Mouse (Mus musculus) G1E (cell line): Measurements from ENCODE around the gene Spata5. TPM values are rescaled to one million over a fixed set of nuclear protein-coding genes. Genes with fewer than 3 reads are reported as not detected.

Experiments
- ATAC-seq: 2 replicates; pipeline ENCODE4 v1.8.0; 2016; ENCODE audit warnings: mild to moderate bottlenecking; ENCODE audit not compliant: insufficient number of reproducible peaks, poor library complexity, low FRiP score, severe bottlenecking; ENCODE audit errors: extremely low read depth
- DNase-seq: peaks from one replicate; pipeline ENCODE4 v3.0.0; 2012; ENCODE audit warnings: low spot score
- H3K27me3 ChIP-seq: 2 replicates; pipeline ENCODE4 v1.6.1; 2012; ENCODE audit warnings: mild to moderate bottlenecking, low read length, inconsistent platforms; ENCODE audit not compliant: insufficient read depth
- H3K36me3 ChIP-seq: replicated peaks from 2 replicates; pipeline ENCODE3; 2012; ENCODE audit warnings: mild to moderate bottlenecking, inconsistent platforms
- H3K4me1 ChIP-seq: 2 replicates; pipeline ENCODE4 v1.6.1; 2012; ENCODE audit warnings: low read depth, low read length, inconsistent platforms, mixed read lengths; ENCODE audit not compliant: insufficient read depth
- H3K4me3 ChIP-seq: 2 replicates; pipeline ENCODE4 v1.5.1; 2012; ENCODE audit warnings: low read depth, mild to moderate bottlenecking, inconsistent platforms, low read length, moderate library complexity, mixed read lengths
- H3K9me3 ChIP-seq: replicated peaks from 2 replicates; pipeline ENCODE4 v1.6.1; 2012; ENCODE audit warnings: inconsistent platforms
- CTCF ChIP-seq: IDR thresholded peaks from 2 replicates; pipeline ENCODE4 v1.5.1; 2012; ENCODE audit warnings: low read depth, low read length, inconsistent platforms, mixed read lengths
- GATA1 ChIP-seq: IDR thresholded peaks from 2 replicates; pipeline ENCODE4 v1.6.1; 2012; ENCODE audit warnings: borderline replicate concordance, low read length, inconsistent platforms, mixed read lengths
- GATA2 ChIP-seq: IDR thresholded peaks from 2 replicates; pipeline ENCODE4 v1.6.1; 2012; ENCODE audit warnings: low read depth, low read length, inconsistent platforms, borderline replicate concordance
- POLR2AphosphoS5 ChIP-seq: IDR thresholded peaks from 2 replicates; pipeline ENCODE4 v1.6.1; 2012; ENCODE audit warnings: low read depth, low read length, inconsistent platforms; ENCODE audit not compliant: insufficient replicate concordance
- TAL1 ChIP-seq: conservative IDR thresholded peaks from 2 replicates; pipeline ENCODE4 v1.6.1; 2012; ENCODE audit warnings: low read depth, low read length, inconsistent platforms, mixed read lengths
- polyA plus RNA-seq: library from polyadenylated mRNA; stranded (reverse); fragments of >175 nt; gene quantifications from 2 replicates; pipeline ENCODE4 v1.2.3, GENCODE M21; 2012
- total RNA-seq, 2 experiments: library from RNA; stranded (forward) in 1 of 2; stranded (reverse) in 1 of 2; fragments of 200-1000 nt in 1 of 2; fragments of >200 nt in 1 of 2; fragmentation: Nextera tagmentation in 1 of 2; gene quantifications; 2 replicates each; pipeline ENCODE4 v1.2.3; 2014 to 2017

Gene Spata5
- total and polyA plus RNA-seq, 3 experiments: 16.2 to 175 (median 56.8) TPM

- Histone ChIP-seq H3K9me3 (no peaks in the 10 kb centered on the region), H3K36me3 (peaks cover 29% of the 10 kb centered on the region), H3K4me1 (peaks cover 44% of the 10 kb centered on the region), H3K4me3 (peak overlapping the region; percentile 95), H3K27me3 (no peaks in the 10 kb centered on the region)
- DNase-seq: peak; percentile 48
- ATAC-seq: peak; percentile 23
- TF ChIP-seq TAL1 (no peak), GATA1 (no peak), CTCF (no peak), POLR2AphosphoS5 (no peak), GATA2 (no peak)
These were observed 687 bp upstream of the Spata5 start for GRCm38 (mm10) chr3:37418961-37419457.

GRCm38 (mm10) chr3:37420072-37420471, 376 bp downstream of the Spata5 start, which contains the start of gene Nudt6:
Nudt6 (minus strand) TSS chr3:37420211.
- peak; percentile 73 for DNase-seq
- Histone ChIP-seq H3K4me1 (peaks cover 37% of the 10 kb centered on the region), H3K27me3 (no peaks in the 10 kb centered on the region), H3K4me3 (peak within 1 kb of the TSS; percentile 95), H3K9me3 (no peaks in the 10 kb centered on the region), H3K36me3 (peaks cover 32% of the 10 kb centered on the region)
- TF ChIP-seq TAL1 (no peak), GATA2 (no peak), GATA1 (no peak), CTCF (no peak), POLR2AphosphoS5 (no peak)
- peak; percentile 43 for ATAC-seq

- Histone ChIP-seq H3K4me3 (peak overlapping the region; percentile 95), H3K4me1 (peaks cover 40% of the 10 kb centered on the region), H3K27me3 (no peaks in the 10 kb centered on the region), H3K9me3 (no peaks in the 10 kb centered on the region), H3K36me3 (peaks cover 36% of the 10 kb centered on the region)
- no peak for TF ChIP-seq CTCF
- no peak for TF ChIP-seq GATA2
- TF ChIP-seq GATA1: no peak
- TF ChIP-seq TAL1: no peak
- no peak for TF ChIP-seq POLR2AphosphoS5
- DNase-seq (no peak), ATAC-seq (no peak)
These were observed 945 bp downstream of the Spata5 start for GRCm38 (mm10) chr3:37420641-37421040.

GRCm38 (mm10) chr3:37421179-37421578, 1.5 kb downstream of the Spata5 start:
- no peaks in the 10 kb centered on the region for H3K27me3 ChIP-seq
- ATAC-seq (no peak), DNase-seq (no peak)
- peaks cover 37% of the 10 kb centered on the region for H3K36me3 ChIP-seq
- peaks cover 37% of the 10 kb centered on the region for H3K4me1 ChIP-seq
- no peaks in the 10 kb centered on the region for H3K9me3 ChIP-seq
- H3K4me3 ChIP-seq: peak overlapping the region; percentile 95
- TF ChIP-seq TAL1 (no peak), CTCF (no peak), GATA2 (no peak), GATA1 (no peak), POLR2AphosphoS5 (no peak)

GRCm38 (mm10) chr3:37426069-37426468, 6.4 kb downstream of the Spata5 start:
- no peak for TF ChIP-seq GATA1
- no peak for TF ChIP-seq GATA2
- TF ChIP-seq CTCF: no peak
- no peak for TF ChIP-seq POLR2AphosphoS5
- no peak for TF ChIP-seq TAL1
- H3K36me3 ChIP-seq: peaks cover 62% of the 10 kb centered on the region
- ATAC-seq (no peak), DNase-seq (no peak)
- no peak overlapping the region for H3K4me3 ChIP-seq
- peaks cover 26% of the 10 kb centered on the region for H3K4me1 ChIP-seq
- no peaks in the 10 kb centered on the region for H3K27me3 ChIP-seq
- H3K9me3 ChIP-seq: no peaks in the 10 kb centered on the region

GRCm38 (mm10) chr3:37430359-37430758, 10.7 kb downstream of the Spata5 start:
- Histone ChIP-seq H3K36me3 (peaks cover 73% of the 10 kb centered on the region), H3K9me3 (no peaks in the 10 kb centered on the region), H3K4me1 (peaks cover 15% of the 10 kb centered on the region), H3K4me3 (no peak overlapping the region), H3K27me3 (no peaks in the 10 kb centered on the region)
- DNase-seq (no peak), ATAC-seq (no peak)
- TF ChIP-seq POLR2AphosphoS5 (no peak), CTCF (no peak), TAL1 (no peak), GATA1 (no peak), GATA2 (no peak)

GRCm38 (mm10) chr3:37439770-37440169, 20.1 kb downstream of the Spata5 start:
- Histone ChIP-seq H3K4me3 (no peak overlapping the region), H3K4me1 (no peaks in the 10 kb centered on the region; the same call in 1 of the 2 replicates), H3K9me3 (no peaks in the 10 kb centered on the region), H3K36me3 (peaks cover 72% of the 10 kb centered on the region), H3K27me3 (no peaks in the 10 kb centered on the region)
- no peak for TF ChIP-seq GATA1
- TF ChIP-seq POLR2AphosphoS5: no peak
- TF ChIP-seq GATA2: no peak
- TF ChIP-seq TAL1: no peak
- TF ChIP-seq CTCF: no peak
- ATAC-seq: no peak
- no peak for DNase-seq
